In genomic region chr15:78587050-78587994, GRCm38 (mm10) we compare ENCODE assay signal across 9 mouse cellular contexts. TPM values are rescaled to one million over a fixed set of nuclear protein-coding genes. Genes with fewer than 3 reads are reported as not detected.
DNase-seq lines count a peak whose midpoint lies in the region; ATAC-seq lines count a peak whose summit lies in the region.
"Had no signal": no experiment of that assay in that cellular context is flagged by ENCODE, and none has a peak within 500 bp of the region (broad histone marks: within the 10 kb centered on the region; RNA-seq: fewer than 3 reads in every experiment).

No protein-coding gene starts in this region.

- H3K9ac ChIP-seq in hindbrain, embryonic 16.5 days (ENCODE audit: low read depth, low read length) = no peak overlapping the region

- H3K4me2 ChIP-seq in hindbrain, embryonic 16.5 days (ENCODE audit: low read length) = no peak overlapping the region

- no peaks in the 10 kb centered on the region; the same call in 1 of the 2 replicates for H3K4me1 ChIP-seq in hindbrain, embryonic 16.5 days (ENCODE audit: control insufficient read depth, insufficient read depth, low read depth, low read length)

- ATAC-seq in hindbrain, embryonic 16.5 days = peak; percentile 85

- DNase-seq in NIH3T3 (ENCODE audit: low read depth) = peak; percentile 87
- DNase-seq in cerebellum, postnatal 14 days = peak; percentile 89 to 92
- peak; percentile 87 to 91 for DNase-seq in frontal cortex, postnatal 36 days (ENCODE audit: low spot score in 2 of 2)
- DNase-seq in layer of hippocampus, postnatal 36 days = peak; percentile 84 to 85
- peak; percentile 90 for DNase-seq in lung, postnatal 36 days
- DNase-seq in retina, postnatal 1 day = peak; percentile 85
- peak; percentile 60 for DNase-seq in urinary bladder, adult 2 months (ENCODE audit: low spot score)

- H3K27me3 ChIP-seq in hindbrain, embryonic 16.5 days (replicated peaks; ENCODE audit: control insufficient read depth, insufficient read depth, low read length) = no peaks in the 10 kb centered on the region

- H3K4me3 ChIP-seq in hindbrain, embryonic 16.5 days (ENCODE audit: low read length) = no peak overlapping the region
- H3K4me3 ChIP-seq: megakaryocyte, embryonic 14.5 days had no signal

- H3K27ac ChIP-seq in hindbrain, embryonic 16.5 days (ENCODE audit: low read depth, low read length) = 0 out of 2 replicates have a peak overlapping the region, but pooled peaks have one; percentile 8

- 52% methylated on average over 18 of the region's 18 CpGs for WGBS in hindbrain, embryonic 16.5 days

- H3K36me3 ChIP-seq in hindbrain, embryonic 16.5 days (ENCODE audit: control insufficient read depth, insufficient read depth, low read length) = no peaks in the 10 kb centered on the region

- no peaks in the 10 kb centered on the region; the same call in 1 of the 2 replicates for H3K9me3 ChIP-seq in hindbrain, embryonic 16.5 days (ENCODE audit: control insufficient read depth, low read length)
- H3K9me3 ChIP-seq: megakaryocyte, embryonic 14.5 days had no signal

RNA-seq across cellular contexts. Expression of gene Cyth4, which starts 9.5 kb away (rescaled TPM):
- polyA plus RNA-seq in hindbrain, embryonic 16.5 days (2015; fragmentation: Nextera tagmentation; extraction: Ambion mirVana) = 6.2 and 6.4 TPM in 2 replicates
- 10 to 100 TPM; 22.2 to 23.7 TPM for total RNA-seq in layer of hippocampus, postnatal 36 days (2021)
- polyA plus RNA-seq in urinary bladder, adult 2 months (2012; rRNA removed) = 17.5 and 18.3 TPM in 2 replicates

RNA-seq across cellular contexts. Expression of gene Rac2, which starts 14.7 kb away (rescaled TPM):
- 4.0 and 5.7 TPM in 2 replicates for polyA plus RNA-seq in hindbrain, embryonic 16.5 days (2015; fragmentation: Nextera tagmentation; extraction: Ambion mirVana)
- total RNA-seq in layer of hippocampus, postnatal 36 days (2021) = 1 to 10 TPM; 2.0 to 2.7 TPM
- polyA plus RNA-seq in urinary bladder, adult 2 months (2012; rRNA removed) = 13.8 and 15.0 TPM in 2 replicates

RNA-seq across cellular contexts. Expression of gene Sstr3, which starts 42.8 kb away (rescaled TPM):
- 0.95 and 1.1 TPM in 2 replicates for polyA plus RNA-seq in hindbrain, embryonic 16.5 days (2015; fragmentation: Nextera tagmentation; extraction: Ambion mirVana)
- 10 to 100 TPM; 21.6 to 25.1 TPM for total RNA-seq in layer of hippocampus, postnatal 36 days (2021)
- polyA plus RNA-seq in urinary bladder, adult 2 months (2012; rRNA removed) = 0.07 and 0.11 TPM in 2 replicates

RNA-seq across cellular contexts. Expression of gene C1qtnf6, which starts 56.1 kb away (rescaled TPM):
- 9.9 and 11.6 TPM in 2 replicates for polyA plus RNA-seq in hindbrain, embryonic 16.5 days (2015; fragmentation: Nextera tagmentation; extraction: Ambion mirVana)
- 1 to 10 TPM; 3.5 to 4.4 TPM for total RNA-seq in layer of hippocampus, postnatal 36 days (2021)
- 29.8 and 36.9 TPM in 2 replicates for polyA plus RNA-seq in urinary bladder, adult 2 months (2012; rRNA removed)
